Mouse (Mus musculus): ENCODE measurements around the gene C1qc. TPM values are rescaled to one million over a fixed set of nuclear protein-coding genes. Genes with fewer than 3 reads are reported as not detected.

C1qc gene
- polyA plus RNA-seq, 1 experiment from 2014 or later: 21.3 TPM

DNA sequence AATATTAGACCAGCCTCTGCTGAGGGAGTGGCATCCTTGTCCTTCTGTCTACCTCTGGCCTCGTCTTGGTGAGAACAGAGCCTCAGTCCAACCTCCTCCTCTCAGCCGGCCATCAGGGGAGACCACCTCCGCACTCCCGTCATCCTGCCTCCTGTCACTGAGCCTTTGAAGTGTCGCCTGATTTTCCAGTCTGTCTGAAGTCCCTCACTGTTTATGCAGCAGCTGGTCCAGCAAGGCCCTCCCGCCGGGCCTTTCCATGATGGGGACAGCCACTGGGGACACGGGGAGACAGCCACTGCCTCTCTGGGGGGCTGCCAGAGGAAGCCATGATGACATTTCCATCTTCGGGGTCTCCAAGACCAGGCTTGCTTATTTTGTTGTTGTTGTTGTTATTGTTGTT is 20.0 kb upstream of the C1qc start:
- no peak overlapping the region for H3K4me2 ChIP-seq
- no peak for ATAC-seq (replicated peaks; ENCODE audit: low FRiP score)

DNA sequence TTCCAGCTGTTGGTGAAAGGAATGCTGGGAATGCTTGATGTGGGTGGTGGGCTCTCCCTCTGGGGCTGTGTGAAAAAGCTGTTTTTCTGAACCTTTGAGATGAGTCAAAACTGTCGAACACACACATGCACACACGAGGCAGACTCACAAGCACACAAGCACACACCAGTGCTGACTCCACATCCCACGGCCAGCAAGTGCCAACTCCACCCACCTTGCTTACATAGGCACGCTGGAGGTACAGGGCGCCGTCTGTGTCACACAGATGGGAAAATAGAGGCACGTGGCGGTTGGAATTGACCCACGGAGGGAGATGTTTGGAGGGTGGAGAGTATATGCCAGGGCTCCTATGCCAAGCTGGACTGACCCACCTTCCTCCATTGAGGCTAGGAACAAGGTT is 18.9 kb upstream of the C1qc start:
- H3K4me3 ChIP-seq (replicated peaks): no peak overlapping the region
- no peak overlapping the region for H3K4me2 ChIP-seq
- H3K4me1 ChIP-seq: peaks cover 13% of the 10 kb centered on the region
- peaks cover 79% of the 10 kb centered on the region for H3K27me3 ChIP-seq
- no peak for ATAC-seq (replicated peaks; ENCODE audit: low FRiP score)
- H3K27ac ChIP-seq: no peak overlapping the region
- 45% methylated on average over 9 of the region's 9 CpGs for WGBS
- no peak overlapping the region for H3K9ac ChIP-seq
- no peaks in the 10 kb centered on the region for H3K9me3 ChIP-seq (replicated peaks)
- H3K36me3 ChIP-seq: no peaks in the 10 kb centered on the region

More for the DNA sequence above, 20.0 kb upstream of the C1qc start:
- no peak overlapping the region for H3K9ac ChIP-seq
- H3K4me3 ChIP-seq (replicated peaks): no peak overlapping the region
- H3K4me1 ChIP-seq: peaks cover 22% of the 10 kb centered on the region
- no peak overlapping the region for H3K27ac ChIP-seq
- no peaks in the 10 kb centered on the region for H3K36me3 ChIP-seq
- no peaks in the 10 kb centered on the region for H3K9me3 ChIP-seq (replicated peaks)
- peaks cover 72% of the 10 kb centered on the region for H3K27me3 ChIP-seq
- WGBS: 13% methylated on average over 9 of the region's 9 CpGs

DNA sequence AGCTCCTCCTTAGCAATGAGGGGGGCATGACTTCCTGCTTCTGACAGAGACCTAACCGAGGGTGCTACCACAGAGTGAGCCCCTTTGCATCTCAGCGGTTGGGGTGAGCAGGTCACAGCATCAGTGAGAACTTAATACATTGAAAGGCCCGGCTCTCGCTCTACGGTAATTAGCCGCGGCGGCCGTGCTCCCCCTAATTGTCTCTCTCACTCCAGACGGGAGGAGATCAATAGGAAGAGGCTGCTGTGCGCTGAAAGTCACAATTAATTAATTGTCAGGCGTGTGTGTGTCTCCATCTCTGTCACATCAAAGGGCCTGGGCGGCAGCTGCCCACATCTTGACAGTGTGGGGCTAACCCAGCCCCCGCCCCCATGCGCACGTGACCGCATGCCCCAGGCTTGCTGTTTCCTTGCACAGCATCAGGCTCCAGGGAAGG is 18.4 kb upstream of the C1qc start:
- H3K27ac ChIP-seq: no peak overlapping the region
- 2% methylated on average over 17 of the region's 17 CpGs for WGBS
- H3K27me3 ChIP-seq: peaks cover 85% of the 10 kb centered on the region
- H3K4me3 ChIP-seq (replicated peaks): no peak overlapping the region
- peaks cover 8% of the 10 kb centered on the region; the same call in 1 of the 2 replicates for H3K4me1 ChIP-seq
- H3K36me3 ChIP-seq: no peaks in the 10 kb centered on the region
- no peak for ATAC-seq (replicated peaks; ENCODE audit: low FRiP score)
- no peak overlapping the region for H3K4me2 ChIP-seq
- no peak overlapping the region for H3K9ac ChIP-seq
- no peaks in the 10 kb centered on the region for H3K9me3 ChIP-seq (replicated peaks)

DNA sequence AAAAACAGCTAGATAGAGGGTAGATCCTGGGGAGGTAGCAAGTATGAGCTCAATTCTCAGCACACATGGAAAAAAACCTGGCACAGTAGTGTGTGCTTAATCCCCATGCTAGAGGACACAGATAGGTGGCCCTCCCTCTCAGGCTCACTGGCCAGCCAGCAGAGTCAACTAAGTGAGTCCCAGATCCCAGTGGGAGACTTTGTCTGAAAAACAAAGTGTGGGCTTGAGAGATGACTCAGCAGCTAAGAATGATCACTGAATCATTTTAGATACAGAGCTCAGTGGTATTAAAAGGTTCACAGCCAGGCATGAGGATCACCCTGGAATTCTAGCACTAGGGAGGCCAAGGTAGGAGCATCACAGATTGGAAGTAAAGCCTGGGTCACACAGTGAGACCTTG is 14.9 kb upstream of the C1qc start:
- H3K27ac ChIP-seq: no peak overlapping the region
- H3K4me1 ChIP-seq: 0 out of 2 replicates have a peak, but pooled peaks cover 8% of the 10 kb centered on the region
- no peaks in the 10 kb centered on the region for H3K36me3 ChIP-seq
- H3K9ac ChIP-seq: no peak overlapping the region
- H3K27me3 ChIP-seq: peaks cover 82% of the 10 kb centered on the region
- H3K4me2 ChIP-seq: no peak overlapping the region
- no peak overlapping the region for H3K4me3 ChIP-seq (replicated peaks)
- no peak for ATAC-seq (replicated peaks; ENCODE audit: low FRiP score)
- no peaks in the 10 kb centered on the region for H3K9me3 ChIP-seq (replicated peaks)

DNA sequence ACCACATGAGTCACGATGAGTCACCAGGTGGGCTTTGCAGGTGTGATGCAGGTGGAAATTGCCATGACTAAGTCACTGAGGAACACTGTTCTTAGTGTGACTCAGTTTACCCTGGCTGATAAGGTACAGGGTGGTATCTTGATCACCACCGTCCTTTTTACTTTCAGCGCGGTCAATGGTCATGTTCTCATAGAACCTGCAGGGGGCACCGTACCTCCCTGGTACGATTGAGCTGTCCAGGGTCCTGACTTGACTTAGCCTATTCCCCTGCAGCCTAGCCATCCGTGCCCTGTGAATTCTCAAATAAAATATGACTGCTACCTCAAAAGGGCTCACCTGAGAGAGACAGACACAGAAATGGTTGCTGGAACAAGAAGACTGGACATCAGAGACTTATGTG is 14.2 kb upstream of the C1qc start:
- Histone ChIP-seq H3K4me3 (replicated peaks) (no peak overlapping the region), H3K9ac (no peak overlapping the region), H3K27ac (no peak overlapping the region), H3K4me2 (no peak overlapping the region), H3K36me3 (no peaks in the 10 kb centered on the region), H3K27me3 (peaks cover 78% of the 10 kb centered on the region), H3K9me3 (replicated peaks) (no peaks in the 10 kb centered on the region), H3K4me1 (0 out of 2 replicates have a peak, but pooled peaks cover 8% of the 10 kb centered on the region)
- 0 out of 2 replicates have a peak, but pooled peaks have one; percentile 29 for ATAC-seq (replicated peaks; ENCODE audit: low FRiP score)
- 10% methylated on average over 7 of the region's 7 CpGs for whole genome bisulfite sequencing

DNA sequence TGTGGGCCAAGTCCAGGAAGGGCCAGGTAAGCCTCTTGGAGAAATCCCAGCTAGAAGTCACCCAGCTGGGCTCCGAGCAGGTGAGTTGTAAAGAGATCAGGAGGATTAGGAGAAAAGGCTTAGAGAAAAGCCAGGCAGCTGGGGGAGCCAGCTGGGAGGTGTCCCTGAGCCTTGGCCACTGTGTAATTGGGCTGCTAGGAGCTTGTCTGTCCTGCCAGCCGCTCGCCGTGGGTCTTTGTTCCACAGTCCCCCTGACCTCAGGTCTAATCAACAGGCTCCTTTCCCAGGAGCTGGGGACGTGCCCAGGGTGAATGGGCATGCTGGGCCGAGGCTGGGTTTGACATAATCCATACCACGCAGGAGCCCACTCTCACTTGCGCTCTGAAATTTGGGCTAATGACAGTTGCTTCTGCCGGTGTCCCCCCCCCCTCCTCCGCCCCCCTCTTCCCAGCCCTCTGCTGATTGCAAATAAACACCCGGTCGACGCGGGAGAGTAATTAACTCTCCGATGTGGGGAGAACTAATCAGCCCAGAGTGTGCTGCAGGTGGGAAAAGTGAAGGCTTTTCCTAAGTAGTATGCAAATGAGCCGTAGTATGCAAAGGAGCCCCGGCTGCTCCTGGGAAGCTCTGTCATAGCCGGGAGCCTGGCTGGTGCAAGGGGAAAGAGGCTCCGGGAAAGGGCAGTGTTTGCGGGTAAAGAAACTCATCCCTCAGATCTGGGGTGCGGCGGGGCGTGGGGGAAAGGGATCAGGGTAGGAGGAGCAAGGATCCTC is 12.1 kb upstream of the C1qc start:
- Histone ChIP-seq H3K27me3 (peaks cover 60% of the 10 kb centered on the region), H3K4me2 (peak overlapping the region; percentile 25), H3K9me3 (replicated peaks) (no peaks in the 10 kb centered on the region), H3K36me3 (no peaks in the 10 kb centered on the region), H3K27ac (no peak overlapping the region), H3K4me1 (0 out of 2 replicates have a peak, but pooled peaks cover 8% of the 10 kb centered on the region), H3K4me3 (replicated peaks) (no peak overlapping the region), H3K9ac (no peak overlapping the region)
- 2% methylated on average over 23 of the region's 23 CpGs for WGBS
- ATAC-seq (replicated peaks; ENCODE audit: low FRiP score): no peak

DNA sequence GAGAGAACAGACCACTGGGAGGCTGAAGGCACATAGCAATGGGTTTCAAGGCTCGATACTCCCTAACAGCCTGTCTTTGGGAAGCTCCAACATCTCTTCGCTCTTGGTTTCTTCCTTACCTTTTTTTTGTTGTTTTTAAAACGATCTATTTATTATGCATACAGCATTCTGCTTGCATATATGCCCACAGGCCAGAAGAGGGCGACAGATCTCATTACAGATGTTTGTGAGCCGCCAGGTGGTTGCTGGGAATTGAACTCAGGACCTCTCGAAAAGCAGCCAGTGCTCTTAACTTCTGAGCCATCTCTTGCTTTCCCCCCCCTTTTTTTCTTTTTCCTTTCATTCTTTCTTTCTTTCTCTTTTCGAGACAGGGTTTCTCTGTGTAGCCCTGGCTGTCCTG is 6.3 kb upstream of the C1qc start:
- Histone ChIP-seq H3K4me3 (replicated peaks) (no peak overlapping the region), H3K27me3 (peaks cover 48% of the 10 kb centered on the region), H3K4me2 (no peak overlapping the region), H3K27ac (no peak overlapping the region), H3K36me3 (no peaks in the 10 kb centered on the region), H3K4me1 (peaks cover 13% of the 10 kb centered on the region; the same call in 1 of the 2 replicates), H3K9ac (no peak overlapping the region), H3K9me3 (replicated peaks) (no peaks in the 10 kb centered on the region)
- no peak for ATAC-seq (replicated peaks; ENCODE audit: low FRiP score)
- WGBS: 63% methylated on average over 7 of the region's 7 CpGs

DNA sequence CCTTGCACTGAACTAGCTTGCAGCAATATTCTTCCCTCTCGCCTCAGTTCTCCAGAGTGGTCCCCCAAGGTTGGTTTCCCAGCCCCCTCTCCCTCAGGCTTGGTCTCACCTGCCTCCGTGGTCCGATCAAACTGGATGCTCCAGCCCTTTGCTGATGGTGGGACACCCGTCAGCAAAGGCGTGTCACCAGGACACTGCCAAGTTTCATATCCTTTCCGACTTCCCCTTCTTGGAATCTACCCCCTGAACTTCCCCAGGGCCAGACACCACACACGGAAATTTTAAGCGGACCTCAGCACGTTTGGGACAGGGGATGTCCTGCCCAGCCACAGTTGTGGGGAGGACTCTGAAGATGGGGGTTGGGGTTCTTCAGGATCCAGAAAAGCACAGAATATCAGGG is 5.8 kb upstream of the C1qc start, which contains the start of gene C1qa:
C1qa (minus strand) TSS at position 167 of the 400 bp plus-strand sequence.
- Histone ChIP-seq H3K4me2 (no peak within 1 kb of the TSS), H3K9ac (no peak within 1 kb of the TSS), H3K4me3 (replicated peaks) (no peak within 1 kb of the TSS), H3K27ac (no peak within 1 kb of the TSS), H3K36me3 (no peaks in the 10 kb centered on the region), H3K9me3 (replicated peaks) (no peaks in the 10 kb centered on the region), H3K27me3 (peaks cover 49% of the 10 kb centered on the region), H3K4me1 (peaks cover 13% of the 10 kb centered on the region; the same call in 1 of the 2 replicates)
- 77% methylated on average over 9 of the region's 9 CpGs for WGBS
- ATAC-seq (replicated peaks; ENCODE audit: low FRiP score): no peak

DNA sequence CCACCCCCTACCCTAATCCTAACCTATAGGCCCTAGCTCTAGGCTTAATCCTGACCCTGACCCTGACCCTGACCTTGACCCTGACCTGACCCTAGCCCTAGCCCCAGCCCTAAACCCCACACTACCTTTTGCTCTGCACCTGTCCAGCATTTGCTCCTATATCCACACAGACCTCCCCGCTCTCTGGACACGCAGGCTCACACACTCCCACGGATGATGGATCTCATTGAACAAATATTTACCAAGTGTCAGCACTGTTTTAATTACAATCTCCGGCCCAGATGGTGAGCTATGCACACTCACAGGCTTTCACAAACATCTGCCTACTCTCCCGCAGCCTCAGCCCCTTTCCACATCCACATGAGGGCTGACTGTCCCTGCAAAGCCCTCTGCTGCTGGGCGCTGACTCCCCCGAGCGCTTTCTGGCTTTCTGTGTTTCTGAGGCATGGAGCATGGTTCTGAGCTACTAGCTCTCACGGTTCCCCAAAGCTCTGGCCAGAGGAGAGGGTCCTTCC is 5.3 kb upstream of the C1qc start:
- Histone ChIP-seq H3K9me3 (replicated peaks) (no peaks in the 10 kb centered on the region), H3K27me3 (peaks cover 52% of the 10 kb centered on the region), H3K36me3 (no peaks in the 10 kb centered on the region), H3K4me3 (replicated peaks) (no peak overlapping the region), H3K27ac (no peak overlapping the region), H3K9ac (no peak overlapping the region), H3K4me2 (no peak overlapping the region), H3K4me1 (peaks cover 13% of the 10 kb centered on the region; the same call in 1 of the 2 replicates)
- 0 out of 2 replicates have a peak, but pooled peaks have one; percentile 9 for ATAC-seq (replicated peaks; ENCODE audit: low FRiP score)
- WGBS: 38% methylated on average over 9 of the region's 9 CpGs

DNA sequence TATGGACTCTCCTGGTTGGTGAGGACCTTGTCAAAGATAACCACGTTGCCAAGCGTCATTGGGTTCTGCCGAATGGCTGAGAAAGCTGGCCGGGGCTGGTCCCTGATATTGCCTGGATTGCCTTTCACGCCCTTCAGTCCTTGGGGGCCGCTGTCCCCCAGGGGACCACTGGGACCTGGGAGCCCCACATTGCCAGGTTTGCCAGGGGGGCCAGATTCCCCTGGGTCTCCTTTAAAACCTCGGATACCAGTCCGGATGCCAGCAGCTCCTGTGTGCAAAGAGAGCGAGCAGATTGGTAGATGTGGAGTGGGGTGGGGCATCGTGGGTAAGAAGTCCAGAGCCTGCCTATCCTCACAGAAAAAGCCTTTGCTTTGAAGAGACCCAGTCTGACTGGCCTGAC is 3.6 kb upstream of the C1qc start:
- Histone ChIP-seq H3K27ac (no peak overlapping the region), H3K4me3 (replicated peaks) (no peak overlapping the region), H3K4me1 (peaks cover 13% of the 10 kb centered on the region; the same call in 1 of the 2 replicates), H3K27me3 (peaks cover 56% of the 10 kb centered on the region), H3K4me2 (no peak overlapping the region), H3K9me3 (replicated peaks) (no peaks in the 10 kb centered on the region), H3K36me3 (no peaks in the 10 kb centered on the region), H3K9ac (no peak overlapping the region)
- 24% methylated on average over 10 of the region's 10 CpGs for WGBS
- ATAC-seq (replicated peaks; ENCODE audit: low FRiP score): no peak

DNA sequence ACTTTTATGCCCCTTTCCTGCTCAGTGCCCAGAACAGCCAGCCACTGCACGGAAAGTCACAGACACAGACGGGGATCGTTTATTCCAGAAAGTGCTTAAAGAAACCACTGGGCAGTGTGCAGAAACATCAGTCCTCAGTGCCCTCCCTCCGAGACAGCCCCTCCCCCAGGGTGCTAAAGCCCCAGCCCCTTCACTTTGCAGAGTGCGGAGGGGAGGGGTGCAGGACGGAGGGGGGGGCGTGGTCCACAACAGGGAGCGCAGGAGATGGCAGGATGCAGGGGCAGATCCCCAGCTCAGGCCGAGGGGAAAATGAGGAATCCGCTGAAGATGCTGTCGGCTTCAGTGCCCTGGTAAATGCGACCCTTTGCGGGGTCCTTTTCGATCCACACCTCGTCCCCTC is 3.0 kb upstream of the C1qc start:
- H3K4me1 ChIP-seq: peaks cover 13% of the 10 kb centered on the region; the same call in 1 of the 2 replicates
- H3K27ac ChIP-seq: no peak overlapping the region
- no peak overlapping the region for H3K9ac ChIP-seq
- no peaks in the 10 kb centered on the region for H3K36me3 ChIP-seq
- 5% methylated on average over 15 of the region's 15 CpGs for WGBS
- H3K4me3 ChIP-seq (replicated peaks): peak overlapping the region; percentile 15; the same call in 1 of the 2 replicates
- H3K9me3 ChIP-seq (replicated peaks): no peaks in the 10 kb centered on the region
- H3K4me2 ChIP-seq: peak overlapping the region; percentile 25; the same call in 1 of the 2 replicates
- ATAC-seq (replicated peaks; ENCODE audit: low FRiP score): no peak
- H3K27me3 ChIP-seq: peaks cover 59% of the 10 kb centered on the region

DNA sequence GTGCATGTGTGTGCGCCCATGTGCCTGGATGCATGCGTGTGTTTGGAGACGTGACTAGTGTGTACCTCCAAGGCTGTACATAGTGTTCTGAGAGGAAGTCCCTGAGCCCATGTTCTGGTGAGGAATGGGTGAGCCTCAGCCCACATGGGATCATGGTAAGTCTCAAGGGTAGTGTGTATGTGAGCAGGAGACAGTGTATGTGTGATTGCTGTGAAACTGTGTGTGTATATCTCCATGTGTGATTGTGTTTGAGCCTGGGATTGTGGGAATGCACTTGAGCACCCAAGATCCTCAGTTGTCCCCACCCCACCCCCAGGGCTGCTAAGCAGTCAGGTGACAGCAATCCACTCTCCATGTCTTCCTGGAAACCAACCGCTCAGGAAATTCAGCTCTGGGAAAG is 2.0 kb upstream of the C1qc start:
- ATAC-seq (replicated peaks; ENCODE audit: low FRiP score): no peak
- 78% methylated on average over 4 of the region's 4 CpGs for WGBS
- H3K27me3 ChIP-seq: peaks cover 62% of the 10 kb centered on the region

More for the DNA sequence above, 2.0 kb upstream of the C1qc start:
- H3K9me3 ChIP-seq (replicated peaks): no peaks in the 10 kb centered on the region
- H3K27ac ChIP-seq: no peak overlapping the region
- no peak overlapping the region for H3K4me2 ChIP-seq
- no peaks in the 10 kb centered on the region for H3K36me3 ChIP-seq
- H3K4me1 ChIP-seq: peaks cover 13% of the 10 kb centered on the region; the same call in 1 of the 2 replicates
- H3K9ac ChIP-seq: no peak overlapping the region
- no peak overlapping the region for H3K4me3 ChIP-seq (replicated peaks)

Data from kidney, embryonic 15.5 days (tissue).